Mouse (Mus musculus) adrenal gland, postnatal 0 days (tissue): Measurements from ENCODE around the gene Rac2. TPM values are rescaled to one million over a fixed set of nuclear protein-coding genes. Genes with fewer than 3 reads are reported as not detected.

Source experiments
- polyA plus RNA-seq: library from polyadenylated mRNA; unstranded; fragments of >200 nt; fragmentation: Nextera tagmentation; extraction: Ambion mirVana; gene quantifications from 2 replicates; pipeline ENCODE4 v1.2.1, GENCODE M21; 2015

The Rac2 gene
- 15.9 and 17.9 TPM in 2 replicates for polyA plus RNA-seq

GRCm38 (mm10) chr15:78572658-78573397 is at the start of gene Rac2:
Gene Rac2, minus strand, starts transcription at chr15:78572783.

GRCm38 (mm10) chr15:78596914-78597313 is 24.3 kb upstream of the Rac2 start, which contains the start of gene Cyth4:
Gene Cyth4, plus strand, starts transcription at chr15:78597047.

GRCm38 (mm10) chr15:78544561-78545001 is 28.0 kb downstream of the Rac2 start, which contains the start of gene Sstr3:
Gene Sstr3, minus strand, starts transcription at chr15:78544685.

GRCm38 (mm10) chr15:78530671-78531450 is 41.7 kb downstream of the Rac2 start, which contains the start of gene C1qtnf6:
Gene C1qtnf6, minus strand, starts transcription at chr15:78531416.

Other genes with a start within 250 kb of the Rac2 start
- 2.4 and 2.5 TPM in 2 replicates for gene Csf2rb, start 247.0 kb downstream of the Rac2 start, polyA plus RNA-seq
- not detected in 2 replicates for gene Tex33, start 176.9 kb downstream of the Rac2 start, polyA plus RNA-seq
- gene Tst, start 166.9 kb downstream of the Rac2 start, polyA plus RNA-seq, result 131 and 250 TPM in 2 replicates
- gene Mpst, start 166.4 kb downstream of the Rac2 start, polyA plus RNA-seq, result 2.3 and 3.6 TPM in 2 replicates
- gene Kctd17, start 144.2 kb downstream of the Rac2 start, polyA plus RNA-seq, result 42.4 and 48.4 TPM in 2 replicates
- 2.8 and 3.1 TPM in 2 replicates for gene Tmprss6, start 104.1 kb downstream of the Rac2 start, polyA plus RNA-seq
- gene Il2rb, start 77.5 kb downstream of the Rac2 start, polyA plus RNA-seq, result 0.47 and 1.1 TPM in 2 replicates
- gene C1qtnf6, start 41.4 kb downstream of the Rac2 start, polyA plus RNA-seq, result 35.7 and 62.6 TPM in 2 replicates
- 0.14 and 0.32 TPM in 2 replicates for gene Sstr3, start 28.1 kb downstream of the Rac2 start, polyA plus RNA-seq
- 7.9 and 8.0 TPM in 2 replicates for gene Cyth4, start 24.3 kb upstream of the Rac2 start, polyA plus RNA-seq
- gene Elfn2, start 146.0 kb upstream of the Rac2 start, polyA plus RNA-seq, result 0.25 and 0.41 TPM in 2 replicates
- 8.0 and 14.8 TPM in 2 replicates for gene Mfng, start 200.7 kb upstream of the Rac2 start, polyA plus RNA-seq
- gene Card10, start 230.3 kb upstream of the Rac2 start, polyA plus RNA-seq, result 1.8 and 3.0 TPM in 2 replicates